Mouse (Mus musculus): ENCODE results near the gene Wipi1.

DNA sequence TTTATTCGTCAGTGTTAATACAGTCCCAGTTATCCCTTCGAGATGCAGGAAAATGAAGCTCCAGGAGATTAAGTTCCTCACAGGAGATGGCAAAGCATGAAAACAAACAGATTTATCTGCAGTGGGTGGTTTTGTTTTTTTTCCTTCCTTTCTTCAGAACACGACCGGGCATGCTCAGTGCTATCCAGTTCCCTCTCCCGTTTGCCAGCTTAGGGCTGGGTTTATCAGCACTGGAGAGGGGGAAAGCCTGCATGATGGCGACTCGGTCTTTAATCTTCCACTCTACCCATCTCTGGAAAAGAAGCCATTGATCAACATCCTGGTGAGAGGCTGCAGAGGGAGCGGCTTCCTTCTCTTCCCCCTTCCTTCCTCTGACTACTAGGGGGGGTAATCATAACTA is 37.4 kb upstream of the Wipi1 start, which contains the start of gene Prkar1a:
- no peak for TF ChIP-seq CTCF (IDR thresholded peaks at IDR 0.05; ENCODE audit: borderline replicate concordance, control insufficient read depth, extremely low read depth, insufficient read depth, low read length, poor library complexity)
- no peak for TF ChIP-seq POLR2A (IDR thresholded peaks at IDR 0.05; ENCODE audit: control insufficient read depth, extremely low read depth, insufficient read depth, low read length, poor library complexity)
